Mouse (Mus musculus) induced T-regulatory cell, adult 2 months (primary cell): ENCODE measurements around the gene Gjb5.

Source experiments
- DNase-seq: peaks from one replicate; pipeline ENCODE4 v3.0.0-alpha.2; 2012; ENCODE audit warnings: low read depth

Gene Gjb5

GRCm38 (mm10) chr4:127358018-127358417 is at the start of gene Gjb5:
TSS of gene Gjb5 (minus strand) at chr4:127358181.
- no peak for DNase-seq

GRCm38 (mm10) chr4:127402614-127403013 is 44.6 kb upstream of the Gjb5 start:
- no peak for DNase-seq

GRCm38 (mm10) chr4:127402166-127402565 is 44.2 kb upstream of the Gjb5 start:
- no peak for DNase-seq

GRCm38 (mm10) chr4:127400165-127401145 is 42.5 kb upstream of the Gjb5 start:
- no peak for DNase-seq

- no peak for DNase-seq
These were observed 37.6 kb upstream of the Gjb5 start for GRCm38 (mm10) chr4:127395591-127395990.

- DNase-seq, result no peak
These were observed 31.7 kb upstream of the Gjb5 start for GRCm38 (mm10) chr4:127389645-127390044.

GRCm38 (mm10) chr4:127377344-127377743 is 19.4 kb upstream of the Gjb5 start:
- peak; percentile 25 for DNase-seq

- no peak for DNase-seq
These were observed 17.7 kb upstream of the Gjb5 start for GRCm38 (mm10) chr4:127375541-127376177.

- no peak for DNase-seq
These were observed 16.7 kb upstream of the Gjb5 start for GRCm38 (mm10) chr4:127374645-127375044.

GRCm38 (mm10) chr4:127373491-127373890 is 15.5 kb upstream of the Gjb5 start:
- DNase-seq, result no peak

GRCm38 (mm10) chr4:127371546-127371945 is 13.6 kb upstream of the Gjb5 start:
- DNase-seq, result no peak

GRCm38 (mm10) chr4:127370447-127370846 is 12.5 kb upstream of the Gjb5 start:
- DNase-seq, result peak; percentile 21

- DNase-seq, result peak; percentile 32
These were observed 10.5 kb upstream of the Gjb5 start for GRCm38 (mm10) chr4:127368379-127368973.

GRCm38 (mm10) chr4:127365834-127366233 is 7.9 kb upstream of the Gjb5 start:
- no peak for DNase-seq

- DNase-seq, result no peak
These were observed 7.5 kb upstream of the Gjb5 start for GRCm38 (mm10) chr4:127365433-127365832.

GRCm38 (mm10) chr4:127364431-127364830 is 6.5 kb upstream of the Gjb5 start:
- DNase-seq, result no peak

GRCm38 (mm10) chr4:127363331-127363730 is 5.3 kb upstream of the Gjb5 start:
- peak; percentile 12 for DNase-seq

- no peak for DNase-seq
These were observed 4.5 kb upstream of the Gjb5 start for GRCm38 (mm10) chr4:127362520-127362919.

GRCm38 (mm10) chr4:127354506-127355485 is 3.2 kb downstream of the Gjb5 start:
- DNase-seq, result no peak

GRCm38 (mm10) chr4:127353951-127354438 is 4.0 kb downstream of the Gjb5 start, which contains the start of gene Gjb4:
TSS of gene Gjb4 (minus strand) at chr4:127354081.
- no peak for DNase-seq

GRCm38 (mm10) chr4:127352594-127352993 is 5.4 kb downstream of the Gjb5 start:
- DNase-seq, result no peak
